Mouse (Mus musculus): ENCODE measurements around the gene Olfr368. TPM values are rescaled to one million over a fixed set of nuclear protein-coding genes. Genes with fewer than 3 reads are reported as not detected.

Gene Olfr368
- not detected in 2 replicates for polyA plus RNA-seq (2015; fragmentation: Nextera tagmentation; extraction: Ambion mirVana)

DNA sequence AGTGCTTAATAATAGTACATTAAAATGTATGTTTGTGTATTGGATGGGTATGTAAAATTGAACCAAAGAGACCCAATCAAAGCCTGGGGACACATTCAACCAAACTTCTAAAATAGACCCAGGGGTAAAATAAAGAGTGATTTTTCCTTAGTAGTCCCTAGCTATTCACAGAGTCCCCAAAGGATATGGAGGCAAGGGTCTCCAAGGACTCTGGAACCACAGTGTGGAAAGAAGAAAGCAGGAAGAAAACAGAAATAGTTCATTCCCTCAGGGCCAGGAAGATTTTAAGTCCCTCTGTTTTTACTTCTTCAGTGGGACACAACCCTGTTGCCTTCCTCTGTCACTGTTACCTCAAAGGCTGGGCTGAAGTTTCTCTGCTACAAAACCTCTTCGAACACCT is at the start of gene Olfr368:
TSS of gene Olfr368 (plus strand) at position 301 of the 400 bp plus-strand sequence.
- 95% methylated on average over 1 of the region's 1 CpGs for WGBS

DNA sequence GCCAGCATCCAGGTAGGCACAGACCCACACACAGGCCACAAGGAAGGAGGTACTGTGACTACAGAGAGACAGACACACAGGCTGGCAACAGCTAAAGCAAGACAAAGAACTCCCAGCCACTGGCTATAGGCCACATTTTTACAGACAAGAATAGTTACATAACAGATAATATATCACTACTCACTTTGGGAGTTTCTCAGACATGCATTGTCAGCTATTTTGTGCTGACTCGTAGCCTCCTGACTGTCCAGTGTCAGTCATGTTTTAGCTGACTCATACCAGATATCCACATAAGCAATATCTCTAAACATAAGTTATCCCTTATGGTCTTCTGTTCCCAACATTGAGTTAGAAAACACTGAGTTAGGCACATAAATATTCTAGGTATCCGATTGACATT is 7.0 kb downstream of the Olfr368 start:
- 81% methylated on average over 2 of the region's 2 CpGs for WGBS
- no peak overlapping the region for H3K9ac ChIP-seq (replicated peaks)
- H3K36me3 ChIP-seq: no peaks in the 10 kb centered on the region
- H3K9me3 ChIP-seq: no peaks in the 10 kb centered on the region
- no peaks in the 10 kb centered on the region for H3K4me1 ChIP-seq
- no peak overlapping the region for H3K27ac ChIP-seq (replicated peaks)
- no peak overlapping the region for H3K4me2 ChIP-seq (replicated peaks)
- no peaks in the 10 kb centered on the region for H3K27me3 ChIP-seq
- no peak overlapping the region for H3K4me3 ChIP-seq
- no peak for ATAC-seq (replicated peaks)

More for the DNA sequence above, at the start of gene Olfr368:
- H3K9ac ChIP-seq (replicated peaks): no peak within 1 kb of the TSS
- no peaks in the 10 kb centered on the region for H3K9me3 ChIP-seq
- H3K4me3 ChIP-seq: no peak within 1 kb of the TSS
- ATAC-seq (replicated peaks): no peak
- H3K4me2 ChIP-seq (replicated peaks): no peak within 1 kb of the TSS
- no peaks in the 10 kb centered on the region for H3K27me3 ChIP-seq
- H3K36me3 ChIP-seq: no peaks in the 10 kb centered on the region
- no peaks in the 10 kb centered on the region for H3K4me1 ChIP-seq
- H3K27ac ChIP-seq (replicated peaks): no peak within 1 kb of the TSS

DNA sequence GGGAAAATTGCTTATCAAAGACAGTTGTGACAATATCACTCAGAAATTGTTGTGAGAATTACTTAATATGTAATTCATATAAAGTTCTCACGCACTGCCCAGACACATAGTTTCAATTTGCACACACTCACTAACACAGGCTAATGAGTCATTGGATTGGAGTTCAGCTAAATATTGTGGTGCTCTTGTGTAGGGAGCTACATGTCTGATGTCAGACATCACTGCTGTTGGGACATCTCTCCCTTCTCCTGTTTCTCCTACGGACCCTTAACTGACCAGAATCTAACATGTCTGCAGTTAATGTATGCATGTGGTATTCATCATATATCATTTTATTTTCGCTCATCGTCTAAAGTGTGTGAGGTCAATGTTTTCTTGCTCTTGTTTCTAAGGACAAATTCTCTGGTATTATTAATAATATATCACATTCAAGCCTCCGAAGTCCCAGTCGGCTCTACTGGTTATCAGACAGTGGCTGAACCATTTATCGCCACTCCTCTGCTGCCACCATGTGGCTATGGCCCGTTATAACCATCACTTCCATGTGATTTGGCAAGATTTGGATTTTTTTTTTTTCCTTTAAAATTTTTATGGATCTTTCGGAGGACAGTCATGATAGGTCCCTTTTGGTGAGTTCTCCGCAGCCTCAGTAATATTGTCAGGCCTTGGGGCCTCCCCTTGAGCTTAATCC is 12.3 kb downstream of the Olfr368 start:
- WGBS: 63% methylated on average over 10 of the region's 10 CpGs
- no peak overlapping the region for H3K9ac ChIP-seq (replicated peaks)
- ATAC-seq (replicated peaks): peak; percentile 57; the same call in 1 of the 2 replicates

DNA sequence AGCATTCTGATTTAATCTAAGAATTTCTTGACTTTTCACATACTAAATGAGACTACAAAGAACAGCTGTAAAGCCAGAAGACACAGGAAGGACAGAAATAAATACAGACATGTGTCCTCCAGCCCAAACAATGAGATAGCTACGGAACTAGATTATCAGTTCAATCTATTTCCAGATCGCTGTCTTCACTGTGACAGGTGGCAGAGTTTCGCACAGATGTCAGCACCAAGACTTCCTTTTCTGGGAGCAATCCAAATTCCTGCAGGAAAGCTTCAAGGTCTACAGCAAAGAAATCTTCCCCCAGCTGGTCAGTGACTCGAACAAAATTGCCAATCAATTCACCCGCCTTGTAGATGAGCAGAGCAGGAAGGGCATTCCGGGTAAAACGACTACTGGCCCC is 25.4 kb downstream of the Olfr368 start:
- Histone ChIP-seq H3K27me3 (no peaks in the 10 kb centered on the region), H3K4me2 (replicated peaks) (no peak overlapping the region), H3K9me3 (no peaks in the 10 kb centered on the region), H3K9ac (replicated peaks) (no peak overlapping the region), H3K4me1 (no peaks in the 10 kb centered on the region), H3K4me3 (no peak overlapping the region), H3K27ac (replicated peaks) (no peak overlapping the region), H3K36me3 (peaks cover 64% of the 10 kb centered on the region)
- WGBS: 85% methylated on average over 7 of the region's 7 CpGs
- no peak for ATAC-seq (replicated peaks)

More for the DNA sequence above, 12.3 kb downstream of the Olfr368 start:
- H3K4me3 ChIP-seq: no peak overlapping the region
- no peak overlapping the region for H3K27ac ChIP-seq (replicated peaks)
- no peaks in the 10 kb centered on the region for H3K27me3 ChIP-seq
- no peaks in the 10 kb centered on the region for H3K36me3 ChIP-seq
- no peak overlapping the region for H3K4me2 ChIP-seq (replicated peaks)
- H3K9me3 ChIP-seq: no peaks in the 10 kb centered on the region
- no peaks in the 10 kb centered on the region for H3K4me1 ChIP-seq

DNA sequence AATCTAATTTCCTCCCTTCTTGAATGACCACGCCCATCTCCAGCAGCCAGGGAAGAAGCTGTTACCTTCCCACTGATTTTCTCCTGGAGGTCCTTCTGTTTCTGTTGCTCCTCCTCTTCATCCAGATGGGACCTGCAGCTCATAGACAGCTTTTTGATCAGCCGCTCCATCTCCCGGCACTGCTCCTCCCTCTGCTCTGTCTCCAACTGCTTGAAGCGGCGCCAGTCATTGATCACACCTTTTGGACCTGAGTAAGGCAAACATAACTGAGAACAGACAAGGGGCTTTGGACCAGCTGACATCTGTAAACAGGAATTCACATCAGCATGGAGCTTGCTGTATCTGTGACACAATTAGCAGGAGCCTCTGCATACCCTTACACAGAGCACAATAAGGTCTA is 29.3 kb downstream of the Olfr368 start:
- WGBS: 97% methylated on average over 5 of the region's 5 CpGs
- H3K4me3 ChIP-seq: no peak overlapping the region
- no peak overlapping the region for H3K27ac ChIP-seq (replicated peaks)
- ATAC-seq (replicated peaks): no peak
- H3K4me1 ChIP-seq: peaks cover 21% of the 10 kb centered on the region
- peaks cover 57% of the 10 kb centered on the region for H3K36me3 ChIP-seq
- no peak overlapping the region for H3K4me2 ChIP-seq (replicated peaks)
- no peaks in the 10 kb centered on the region for H3K27me3 ChIP-seq
- no peaks in the 10 kb centered on the region for H3K9me3 ChIP-seq
- H3K9ac ChIP-seq (replicated peaks): no peak overlapping the region

DNA sequence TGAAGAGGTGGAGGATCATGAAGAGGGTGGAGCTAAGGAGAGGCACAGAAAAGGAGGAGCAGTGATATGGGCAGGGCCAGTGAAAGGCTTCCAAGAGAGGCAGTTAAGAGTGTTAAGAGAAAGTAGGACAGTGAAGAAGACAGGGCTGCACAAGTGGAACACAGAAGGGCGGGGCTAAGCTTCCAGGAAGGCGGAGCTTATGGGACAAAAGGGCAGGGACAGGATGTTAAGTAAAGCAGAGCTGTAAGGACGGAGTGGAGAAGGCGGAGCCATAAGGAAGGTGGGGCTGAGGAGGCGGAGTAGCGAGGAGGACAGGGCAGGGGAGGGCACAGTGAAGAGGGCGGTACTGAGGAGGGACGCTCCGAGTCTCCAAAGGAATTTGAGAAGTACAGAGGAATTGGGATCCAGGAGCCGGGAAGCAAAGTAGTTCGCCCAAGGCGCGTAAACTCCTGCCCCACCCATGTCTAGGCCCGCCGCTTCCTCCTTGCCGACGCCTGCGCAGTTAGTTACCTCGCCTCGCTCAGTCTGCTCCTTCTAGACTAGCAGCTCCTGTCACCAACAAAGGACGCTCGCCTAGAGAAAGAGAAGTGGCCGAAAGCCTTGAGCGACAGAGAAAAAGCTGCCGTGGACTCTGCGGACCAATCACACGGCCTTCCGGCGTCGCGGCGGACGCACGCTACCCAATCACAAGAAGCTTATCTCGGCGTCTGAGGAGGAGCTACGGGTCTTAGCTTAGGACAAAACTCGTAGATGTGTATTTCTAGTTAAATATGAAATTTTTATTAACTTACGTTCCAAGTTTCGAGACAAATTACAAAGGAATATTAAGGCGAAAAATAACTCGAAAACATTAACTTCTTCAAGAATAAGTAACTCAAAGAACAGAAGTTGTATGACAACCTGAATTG is 32.6 kb downstream of the Olfr368 start, which contains the start of gene Pdcl:
TSS of gene Pdcl (minus strand) at position 700 of the 908 bp plus-strand sequence.
- no peaks in the 10 kb centered on the region for H3K9me3 ChIP-seq
- H3K4me1 ChIP-seq: peaks cover 21% of the 10 kb centered on the region
- H3K9ac ChIP-seq (replicated peaks): peak within 1 kb of the TSS; percentile 81
- H3K4me2 ChIP-seq (replicated peaks): peak within 1 kb of the TSS; percentile 71
- H3K4me3 ChIP-seq: peak within 1 kb of the TSS; percentile 70
- peak within 1 kb of the TSS; percentile 97 for H3K27ac ChIP-seq (replicated peaks)
- H3K36me3 ChIP-seq: peaks cover 27% of the 10 kb centered on the region
- peak; percentile 98 for ATAC-seq (replicated peaks)
- H3K27me3 ChIP-seq: no peaks in the 10 kb centered on the region
- under 1% methylated on average over 42 of the region's 42 CpGs for WGBS

DNA sequence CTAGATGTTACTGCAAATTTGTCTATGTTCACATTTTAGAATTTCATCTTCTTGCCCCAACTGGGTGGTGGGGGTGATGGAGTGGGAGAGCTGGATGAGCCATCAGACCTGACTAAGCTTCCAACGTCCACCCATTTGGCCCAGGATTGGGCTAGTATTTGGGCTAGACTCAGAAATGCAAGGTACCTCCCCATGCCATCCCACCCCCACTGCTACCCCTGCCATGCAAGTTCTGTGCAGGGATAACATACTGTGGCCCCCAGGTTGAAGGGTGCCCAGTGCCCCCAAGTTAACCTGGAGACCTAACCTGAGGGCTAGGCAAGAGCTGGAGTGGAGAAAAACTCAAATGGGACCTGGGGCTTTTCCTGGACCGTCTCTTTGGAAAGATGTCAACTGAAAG is 33.6 kb downstream of the Olfr368 start:
- Histone ChIP-seq H3K9me3 (no peaks in the 10 kb centered on the region), H3K9ac (replicated peaks) (no peak overlapping the region), H3K27me3 (no peaks in the 10 kb centered on the region), H3K4me3 (no peak overlapping the region), H3K36me3 (peaks cover 17% of the 10 kb centered on the region), H3K27ac (replicated peaks) (no peak overlapping the region), H3K4me2 (replicated peaks) (no peak overlapping the region), H3K4me1 (peaks cover 21% of the 10 kb centered on the region)
- ATAC-seq (replicated peaks): no peak
- 88% methylated on average over 2 of the region's 2 CpGs for WGBS

DNA sequence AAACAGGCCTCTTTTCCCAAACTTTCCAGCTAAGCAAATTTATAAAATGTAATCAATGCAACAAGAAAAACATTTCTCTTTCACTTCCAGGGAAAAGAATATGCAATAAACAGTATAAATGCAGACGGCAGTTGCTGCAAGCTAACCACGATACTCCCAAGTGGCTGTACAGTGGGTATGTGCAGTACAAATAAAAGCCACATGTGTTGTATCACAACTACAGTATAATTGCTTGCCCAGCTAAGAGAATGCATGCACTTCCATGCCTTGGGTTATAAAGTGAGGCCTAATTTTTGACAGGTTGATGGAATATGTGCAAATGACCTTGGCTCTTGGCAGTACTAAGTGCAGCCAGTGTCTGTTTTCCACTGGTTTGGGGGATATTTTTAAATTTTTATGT is 44.3 kb downstream of the Olfr368 start:
- Histone ChIP-seq H3K4me3 (no peak overlapping the region), H3K27ac (replicated peaks) (no peak overlapping the region), H3K9ac (replicated peaks) (no peak overlapping the region), H3K4me1 (no peaks in the 10 kb centered on the region), H3K9me3 (no peaks in the 10 kb centered on the region), H3K27me3 (no peaks in the 10 kb centered on the region), H3K4me2 (replicated peaks) (no peak overlapping the region), H3K36me3 (peaks cover 21% of the 10 kb centered on the region)
- ATAC-seq (replicated peaks): no peak
- WGBS: 96% methylated on average over 2 of the region's 2 CpGs

DNA sequence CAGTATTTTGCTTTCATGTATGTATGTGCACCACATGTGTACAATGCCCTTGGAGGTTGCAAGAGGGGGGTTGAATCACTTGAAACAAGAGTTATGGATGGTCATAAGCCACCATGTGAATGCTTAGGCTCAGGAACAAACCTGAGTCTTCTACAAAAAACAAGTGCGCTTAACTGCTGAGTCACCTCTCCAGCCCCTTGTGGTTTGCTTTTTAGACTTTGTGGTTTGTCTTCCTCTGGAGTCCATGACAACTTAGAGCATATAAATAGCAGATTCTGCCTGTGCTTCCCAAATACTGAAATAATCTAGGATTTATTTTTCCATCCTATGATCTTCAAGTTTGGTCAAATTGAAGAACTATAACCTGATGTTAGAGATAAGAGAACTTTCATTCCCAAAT is 49.7 kb downstream of the Olfr368 start:
- peaks cover 51% of the 10 kb centered on the region for H3K36me3 ChIP-seq
- H3K9ac ChIP-seq (replicated peaks): no peak overlapping the region
- no peak for ATAC-seq (replicated peaks)
- no peaks in the 10 kb centered on the region for H3K4me1 ChIP-seq
- H3K27ac ChIP-seq (replicated peaks): no peak overlapping the region
- H3K9me3 ChIP-seq: no peaks in the 10 kb centered on the region
- WGBS: 100% methylated on average over 1 of the region's 1 CpGs
- no peak overlapping the region for H3K4me2 ChIP-seq (replicated peaks)
- no peak overlapping the region for H3K4me3 ChIP-seq
- no peaks in the 10 kb centered on the region for H3K27me3 ChIP-seq

DNA sequence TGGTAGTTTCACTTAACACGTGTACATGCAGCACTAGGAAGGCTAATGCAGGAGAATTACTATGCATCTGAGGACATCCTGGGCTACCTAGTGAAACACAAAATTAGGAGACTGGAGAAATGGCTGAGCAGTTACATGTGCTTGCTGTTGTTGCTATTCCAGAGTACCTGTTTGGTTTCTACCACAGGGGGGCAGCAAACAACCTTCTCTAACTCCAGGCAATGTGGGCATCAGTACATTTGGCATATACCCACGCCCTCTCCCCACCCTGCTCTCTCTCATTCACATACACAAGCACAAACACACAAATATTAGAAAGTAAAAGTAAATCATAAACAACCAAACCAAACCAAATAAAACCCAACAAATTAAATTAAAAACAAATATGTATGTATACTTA is 53.9 kb downstream of the Olfr368 start:
- Histone ChIP-seq H3K27me3 (no peaks in the 10 kb centered on the region), H3K9me3 (no peaks in the 10 kb centered on the region), H3K4me1 (no peaks in the 10 kb centered on the region), H3K27ac (replicated peaks) (no peak overlapping the region), H3K9ac (replicated peaks) (no peak overlapping the region), H3K36me3 (peaks cover 54% of the 10 kb centered on the region), H3K4me3 (no peak overlapping the region), H3K4me2 (replicated peaks) (no peak overlapping the region)
- WGBS: 46% methylated on average over 2 of the region's 2 CpGs
- no peak for ATAC-seq (replicated peaks)
